Mouse (Mus musculus) inflammation-experienced regulatory T-cells, adult 6 months (primary cell): ENCODE results near the gene Mrpl52. TPM values are rescaled to one million over a fixed set of nuclear protein-coding genes. Genes with fewer than 3 reads are reported as not detected.

Experiments used
- ATAC-seq: one replicate; pipeline ENCODE4 v1.8.0; 2017
- polyA plus RNA-seq, 3 experiments: library from polyadenylated mRNA; unstranded; fragments of 100-300 nt; shearing (Covaris generic); gene quantifications; one replicate each; pipeline ENCODE4 v1.2.1; 2017

The Mrpl52 gene
- polyA plus RNA-seq, 3 experiments from 2014 or later: 253 to 303 (median 292) TPM

GRCm38 (mm10) chr14:54472671-54473070 lies 46.0 kb downstream of the Mrpl52 start:
- no peak for ATAC-seq

GRCm38 (mm10) chr14:54474744-54475143 lies 48.0 kb downstream of the Mrpl52 start:
- no peak for ATAC-seq

GRCm38 (mm10) chr14:54475941-54476844 lies 49.5 kb downstream of the Mrpl52 start, which contains the start of gene Rem2:
Gene Rem2 (plus strand): TSS chr14:54476100.
- no peak for ATAC-seq

- no peak for ATAC-seq
Observed at GRCm38 (mm10) chr14:54477172-54477909, 50.6 kb downstream of the Mrpl52 start.

Other genes starting within 250 kb of the Mrpl52 start
- 100 to 1,000 TPM; 393 to 515 (median 490) TPM for gene Dad1, start 172.8 kb upstream of the Mrpl52 start, polyA plus RNA-seq
- gene Abhd4, start 172.7 kb upstream of the Mrpl52 start, polyA plus RNA-seq: 10 to 100 TPM; 20.3 to 33.0 (median 29.4) TPM
- under 1 TPM in 1 of 3 experiments, not detected in 2; 0.09 TPM for gene Olfr49, start 142.0 kb upstream of the Mrpl52 start, polyA plus RNA-seq
- gene Oxa1l, start 66.1 kb upstream of the Mrpl52 start, polyA plus RNA-seq: 10 to 100 TPM; 65.9 to 91.6 (median 69.3) TPM
- gene Slc7a7, start 9.1 kb upstream of the Mrpl52 start, polyA plus RNA-seq: 1 to 10 TPM in 1 of 3 experiments, under 1 TPM in 2; 0.42 to 2.5 (median 0.49) TPM
- gene Mmp14, start 4.7 kb downstream of the Mrpl52 start, polyA plus RNA-seq: under 1 TPM in 2 of 3 experiments, not detected in 1; 0.29 to 0.47 TPM
- gene Lrp10, start 37.2 kb downstream of the Mrpl52 start, polyA plus RNA-seq: 10 to 100 TPM; 52.5 to 66.4 (median 63.3) TPM
- under 1 TPM; 0.50 to 0.58 (median 0.57) TPM for gene Rem2, start 49.2 kb downstream of the Mrpl52 start, polyA plus RNA-seq
- gene Prmt5, start 90.6 kb downstream of the Mrpl52 start, polyA plus RNA-seq: 10 to 100 TPM; 27.9 to 47.0 (median 36.6) TPM
- 10 to 100 TPM; 24.6 to 39.7 (median 31.6) TPM for gene Haus4, start 127.7 kb downstream of the Mrpl52 start, polyA plus RNA-seq
- gene Ajuba, start 150.6 kb downstream of the Mrpl52 start, polyA plus RNA-seq: under 1 TPM; 0.10 to 0.25 (median 0.15) TPM
- 1 to 10 TPM; 1.5 to 2.5 (median 1.7) TPM for gene 4931414P19Rik, start 179.1 kb downstream of the Mrpl52 start, polyA plus RNA-seq
- 100 to 1,000 TPM; 131 to 214 (median 136) TPM for gene Psmb5, start 191.1 kb downstream of the Mrpl52 start, polyA plus RNA-seq
- gene Psmb11, start 194.5 kb downstream of the Mrpl52 start, polyA plus RNA-seq: not detected
- not detected for gene Gm17606, start 214.0 kb downstream of the Mrpl52 start, polyA plus RNA-seq
- under 1 TPM; 0.12 to 0.42 (median 0.15) TPM for gene Cdh24, start 214.5 kb downstream of the Mrpl52 start, polyA plus RNA-seq